Mouse (Mus musculus): ENCODE results near the gene Oat.

Oat gene

GRCm38 (mm10) chr7:132541566-132541965, 34.6 kb downstream of the Oat start:
- DNase-seq (ENCODE audit: low spot score in 2 of 2), result no peak

- no peak for DNase-seq (ENCODE audit: low spot score in 2 of 2)
These were observed 35.6 kb downstream of the Oat start for GRCm38 (mm10) chr7:132540597-132540996.

- DNase-seq (ENCODE audit: low spot score in 2 of 2), result no peak
These were observed 47.0 kb downstream of the Oat start for GRCm38 (mm10) chr7:132529206-132529605.

GRCm38 (mm10) chr7:132513419-132513982, 62.7 kb downstream of the Oat start:
- DNase-seq (ENCODE audit: low spot score in 2 of 2), result no peak

GRCm38 (mm10) chr7:132509110-132509509, 67.1 kb downstream of the Oat start:
- no peak for DNase-seq (ENCODE audit: low spot score in 2 of 2)
